In the genomic region with DNA sequence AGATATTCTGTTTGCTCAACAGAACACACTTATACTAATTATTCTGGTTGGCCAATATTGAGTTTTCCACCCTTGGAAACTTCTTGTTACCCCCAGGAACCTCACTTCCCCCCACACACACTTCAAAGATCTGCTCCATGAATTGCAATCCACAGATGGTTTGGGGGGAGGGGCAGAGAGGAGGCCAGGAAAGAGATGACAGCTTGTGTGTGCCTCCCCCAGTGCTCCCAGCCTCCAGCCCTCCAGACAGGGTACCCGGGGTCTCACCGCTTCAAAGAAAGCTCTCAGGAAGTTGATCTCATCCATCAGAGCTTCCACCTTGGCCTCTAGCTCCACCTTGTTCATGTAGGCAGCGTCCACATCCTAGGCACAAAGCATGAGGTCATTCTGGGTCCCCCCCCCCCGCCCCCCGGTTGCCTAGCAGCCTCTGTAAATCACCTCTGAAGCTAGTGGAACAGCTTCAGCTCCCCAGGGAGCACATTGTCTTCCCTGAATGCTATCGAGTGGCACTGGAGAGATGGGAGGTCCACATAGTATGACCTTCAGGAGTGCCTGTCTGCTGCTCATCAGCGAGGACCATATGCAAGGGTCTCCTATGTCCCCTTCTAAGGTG, we compare ENCODE assay signal across 25 mouse cellular contexts. TPM values are rescaled to one million over a fixed set of nuclear protein-coding genes. Genes with fewer than 3 reads are reported as not detected.
DNase-seq lines count a peak whose midpoint lies in the region; ATAC-seq and TF ChIP-seq lines count a peak whose summit lies in the region.
"Had no signal": no experiment of that assay in that cellular context is flagged by ENCODE, and none has a peak within 500 bp of the region (broad histone marks: within the 10 kb centered on the region; RNA-seq: fewer than 3 reads in every experiment).

No protein-coding gene starts in this region.

- 3% methylated on average over 7 of the region's 7 CpGs for WGBS in kidney, embryonic 15.5 days
- 2% methylated on average over 7 of the region's 7 CpGs for WGBS in neural tube, embryonic 11.5 days
- WGBS in heart, adult 2 months: 8% methylated on average over 7 of the region's 7 CpGs

- intact Hi-C loops in heart, adult 2 months (cut with DNase I): no loop called here
- intact Hi-C loops in left cerebral cortex, postnatal 25 days (cut with DNase I): no loop called here

- peaks cover 5% of the 10 kb centered on the region for H3K27me3 ChIP-seq in kidney, embryonic 15.5 days
- no peaks in the 10 kb centered on the region for H3K27me3 ChIP-seq in neural tube, embryonic 11.5 days (ENCODE audit: control insufficient read depth, insufficient read depth, low read length)
- H3K27me3 ChIP-seq in heart, adult 2 months (ENCODE audit: control insufficient read depth, insufficient read depth, low read length): no peaks in the 10 kb centered on the region
- H3K27me3 ChIP-seq: forebrain, embryonic 12.5 days had no signal

- peak; percentile 65 for ATAC-seq in kidney, embryonic 15.5 days (replicated peaks; ENCODE audit: low FRiP score)
- ATAC-seq in neural tube, embryonic 11.5 days (ENCODE audit: insufficient read depth, low FRiP score, low TSS enrichment): peak; percentile 27; the same call in 1 of the 2 replicates
- ATAC-seq: hindbrain, postnatal 0 days; lung, postnatal 0 days had no signal

- H3K36me3 ChIP-seq in kidney, embryonic 15.5 days: no peaks in the 10 kb centered on the region
- H3K36me3 ChIP-seq in neural tube, embryonic 11.5 days (ENCODE audit: control insufficient read depth, insufficient read depth, low read length): no peaks in the 10 kb centered on the region
- H3K36me3 ChIP-seq in heart, adult 2 months (ENCODE audit: control insufficient read depth, insufficient read depth, low read length): no peaks in the 10 kb centered on the region
- H3K36me3 ChIP-seq: embryonic facial prominence, embryonic 13.5 days; forebrain, embryonic 12.5 days; G1E; liver, embryonic 13.5 days had no signal

- TF ChIP-seq POLR2A in heart, adult 2 months (IDR thresholded peaks at IDR 0.05; ENCODE audit: insufficient read depth, low read depth, low read length): no peak

- H3K4me2 ChIP-seq in kidney, embryonic 15.5 days: no peak overlapping the region
- no peak overlapping the region for H3K4me2 ChIP-seq in neural tube, embryonic 11.5 days (ENCODE audit: low read depth)
- H3K4me2 ChIP-seq: embryonic facial prominence, embryonic 13.5 days; forebrain, embryonic 12.5 days; liver, embryonic 13.5 days had no signal

- no peaks in the 10 kb centered on the region for H3K9me3 ChIP-seq in kidney, embryonic 15.5 days (replicated peaks)
- no peaks in the 10 kb centered on the region for H3K9me3 ChIP-seq in neural tube, embryonic 11.5 days (ENCODE audit: control insufficient read depth, low read length)
- H3K9me3 ChIP-seq: embryonic facial prominence, embryonic 13.5 days; forebrain, embryonic 12.5 days; liver, embryonic 13.5 days; megakaryocyte, embryonic 14.5 days had no signal

- no peaks in the 10 kb centered on the region for H3K79me2 ChIP-seq in heart, adult 2 months (replicated peaks; ENCODE audit: control insufficient read depth, insufficient read depth, low read length)

- no peak for TF ChIP-seq EP300 in heart, adult 2 months (IDR thresholded peaks at IDR 0.05; ENCODE audit: insufficient read depth, low read depth, low read length)

- peaks cover 12% of the 10 kb centered on the region for H3K4me1 ChIP-seq in kidney, embryonic 15.5 days
- H3K4me1 ChIP-seq in neural tube, embryonic 11.5 days (ENCODE audit: control insufficient read depth, insufficient read depth, low read length): peaks cover 4% of the 10 kb centered on the region; the same call in 1 of the 2 replicates
- no peaks in the 10 kb centered on the region for H3K4me1 ChIP-seq in heart, adult 2 months (ENCODE audit: control insufficient read depth, insufficient read depth, low read length)
- H3K4me1 ChIP-seq: liver, embryonic 13.5 days had no signal

- no peak overlapping the region for H3K27ac ChIP-seq in kidney, embryonic 15.5 days
- H3K27ac ChIP-seq in neural tube, embryonic 11.5 days (ENCODE audit: low read depth, low read length): no peak overlapping the region
- no peak overlapping the region for H3K27ac ChIP-seq in heart, adult 2 months
- H3K27ac ChIP-seq: embryonic facial prominence, embryonic 13.5 days; forebrain, embryonic 12.5 days; hindbrain, postnatal 0 days; liver, embryonic 13.5 days had no signal

- no peak overlapping the region for H3K4me3 ChIP-seq in kidney, embryonic 15.5 days (replicated peaks)
- no peak overlapping the region for H3K4me3 ChIP-seq in neural tube, embryonic 11.5 days (ENCODE audit: low read depth, low read length)
- H3K4me3 ChIP-seq in heart, adult 2 months: no peak overlapping the region
- H3K4me3 ChIP-seq: embryonic facial prominence, embryonic 13.5 days; forebrain, embryonic 12.5 days; liver, embryonic 13.5 days; megakaryocyte, embryonic 14.5 days had no signal

- DNase-seq in kidney, postnatal 25 days: no peak
- peak; percentile 53 for DNase-seq in R1 (ENCODE audit: low read depth, low spot score)
- peak; percentile 67 for DNase-seq in embryo, embryonic 11 days
- peak; percentile 63 for DNase-seq in neural tube, embryonic 11.5 days (ENCODE audit: low spot score)
- no peak for DNase-seq in heart, adult 2 months
- DNase-seq in left cerebral cortex, postnatal 25 days (ENCODE audit: low spot score in 2 of 2): no peak
- DNase-seq: adrenal gland, adult 8-10 months; cerebellum, adult 18-20 months; gastrocnemius, postnatal 10 days; kidney, adult 2 months; liver, embryonic 13.5 days; right cerebral cortex, postnatal 14 days had no signal

- TF ChIP-seq CTCF in heart, adult 2 months (IDR thresholded peaks at IDR 0.05): no peak

- no peak overlapping the region for H3K9ac ChIP-seq in kidney, embryonic 15.5 days
- H3K9ac ChIP-seq in neural tube, embryonic 11.5 days (ENCODE audit: low read length): no peak overlapping the region
- H3K9ac ChIP-seq in heart, adult 2 months (ENCODE audit: low read depth, low read length): no peak overlapping the region
- H3K9ac ChIP-seq: embryonic facial prominence, embryonic 13.5 days; forebrain, embryonic 12.5 days; liver, embryonic 13.5 days had no signal

RNA-seq across cellular contexts. Expression of gene Krt90, which starts 4.6 kb away (rescaled TPM):
- polyA plus RNA-seq in kidney, embryonic 15.5 days (2015; fragmentation: Nextera tagmentation; extraction: Ambion mirVana): 0.08 and 0.32 TPM in 2 replicates
- polyA plus RNA-seq in neural tube, embryonic 11.5 days (2014; fragmentation: Nextera tagmentation; extraction: Ambion mirVana): 0.37 and 0.85 TPM in 2 replicates
- not detected for total RNA-seq in heart, adult 2 months (2021)
- 0.06 TPM in 1 of 2 replicates, not detected in the other for polyA plus RNA-seq in heart, adult 2 months (2012; rRNA removed)
- not detected for total RNA-seq in left cerebral cortex, postnatal 25 days (2021)
- total RNA-seq: adrenal gland, adult 8-10 months; G1E; gastrocnemius, postnatal 10 days; heart, adult 8-10 months; hindbrain, postnatal 0 days; left cerebral cortex, postnatal 36 days had no signal
- polyA plus RNA-seq: G1E; kidney, adult 2 months; liver, embryonic 13.5 days; testis, adult 2 months had no signal

RNA-seq across cellular contexts. Expression of gene Krt82, which starts 7.7 kb away (rescaled TPM):
- polyA plus RNA-seq in kidney, embryonic 15.5 days (2015; fragmentation: Nextera tagmentation; extraction: Ambion mirVana): not detected in 2 replicates
- not detected in 2 replicates for polyA plus RNA-seq in neural tube, embryonic 11.5 days (2014; fragmentation: Nextera tagmentation; extraction: Ambion mirVana)
- total RNA-seq in heart, adult 2 months (2021): not detected
- polyA plus RNA-seq in heart, adult 2 months (2012; rRNA removed): not detected in 2 replicates
- total RNA-seq in left cerebral cortex, postnatal 25 days (2021): not detected
- total RNA-seq: adrenal gland, adult 8-10 months; G1E; gastrocnemius, postnatal 10 days; heart, adult 8-10 months; hindbrain, postnatal 0 days; layer of hippocampus, postnatal 14 days; left cerebral cortex, postnatal 36 days had no signal
- polyA plus RNA-seq: brain, embryonic 14.5 days; embryonic facial prominence, embryonic 13.5 days; forebrain, embryonic 12.5 days; G1E; heart, postnatal 0 days; hindbrain, postnatal 0 days; kidney, adult 2 months; liver, embryonic 13.5 days; lung, postnatal 0 days; testis, adult 2 months had no signal

RNA-seq across cellular contexts. Expression of gene Krt75, which starts 15.6 kb away (rescaled TPM):
- 0.21 and 0.27 TPM in 2 replicates for polyA plus RNA-seq in kidney, embryonic 15.5 days (2015; fragmentation: Nextera tagmentation; extraction: Ambion mirVana)
- polyA plus RNA-seq in neural tube, embryonic 11.5 days (2014; fragmentation: Nextera tagmentation; extraction: Ambion mirVana): not detected in 2 replicates
- not detected for total RNA-seq in heart, adult 2 months (2021)
- polyA plus RNA-seq in heart, adult 2 months (2012; rRNA removed): not detected in 2 replicates
- total RNA-seq in left cerebral cortex, postnatal 25 days (2021): not detected
- total RNA-seq: adrenal gland, adult 8-10 months; gastrocnemius, postnatal 10 days; heart, adult 8-10 months; left cerebral cortex, postnatal 36 days had no signal
- polyA plus RNA-seq: G1E; heart, postnatal 0 days; kidney, adult 2 months; liver, embryonic 13.5 days; lung, postnatal 0 days had no signal

RNA-seq across cellular contexts. Expression of gene Krt84, which starts 25.5 kb away (rescaled TPM):
- polyA plus RNA-seq in kidney, embryonic 15.5 days (2015; fragmentation: Nextera tagmentation; extraction: Ambion mirVana): 0.31 TPM in 1 of 2 replicates, not detected in the other
- not detected in 2 replicates for polyA plus RNA-seq in neural tube, embryonic 11.5 days (2014; fragmentation: Nextera tagmentation; extraction: Ambion mirVana)
- not detected for total RNA-seq in heart, adult 2 months (2021)
- not detected in 2 replicates for polyA plus RNA-seq in heart, adult 2 months (2012; rRNA removed)
- not detected for total RNA-seq in left cerebral cortex, postnatal 25 days (2021)
- total RNA-seq: adrenal gland, adult 8-10 months; gastrocnemius, postnatal 10 days; heart, adult 8-10 months; hindbrain, postnatal 0 days; layer of hippocampus, postnatal 14 days; left cerebral cortex, postnatal 36 days had no signal
- polyA plus RNA-seq: brain, embryonic 14.5 days; embryonic facial prominence, embryonic 13.5 days; forebrain, embryonic 12.5 days; G1E; heart, postnatal 0 days; hindbrain, postnatal 0 days; kidney, adult 2 months; liver, embryonic 13.5 days; lung, postnatal 0 days; testis, adult 2 months had no signal

RNA-seq across cellular contexts. Expression of gene Gm49425, which starts 41.1 kb away (rescaled TPM):
- not detected in 2 replicates for polyA plus RNA-seq in kidney, embryonic 15.5 days (2015; fragmentation: Nextera tagmentation; extraction: Ambion mirVana)
- polyA plus RNA-seq in neural tube, embryonic 11.5 days (2014; fragmentation: Nextera tagmentation; extraction: Ambion mirVana): not detected in 2 replicates
- not detected for total RNA-seq in heart, adult 2 months (2021)
- polyA plus RNA-seq in heart, adult 2 months (2012; rRNA removed): not detected in 2 replicates
- total RNA-seq in left cerebral cortex, postnatal 25 days (2021): not detected
- total RNA-seq: adrenal gland, adult 8-10 months; G1E; gastrocnemius, postnatal 10 days; heart, adult 8-10 months; hindbrain, postnatal 0 days; layer of hippocampus, postnatal 14 days; left cerebral cortex, postnatal 36 days had no signal
- polyA plus RNA-seq: brain, embryonic 14.5 days; embryonic facial prominence, embryonic 13.5 days; forebrain, embryonic 12.5 days; G1E; heart, postnatal 0 days; hindbrain, postnatal 0 days; kidney, adult 2 months; liver, embryonic 13.5 days; lung, postnatal 0 days; testis, adult 2 months had no signal

Comparison
In these comparisons a context has a peak if more than half of its experiments do, and no peak if none do; other contexts are left out.
1. DNase-seq: peak in R1 (single experiment), embryo, embryonic 11 days (single experiment) and neural tube, embryonic 11.5 days (single experiment); none in kidney, postnatal 25 days (0 of 2), heart, adult 2 months (0 of 2) and left cerebral cortex, postnatal 25 days (0 of 2).